21 mouse cellular contexts compared by ENCODE assay signal in genomic region chr7:112045794-112046388, GRCm38 (mm10). TPM values are rescaled to one million over a fixed set of nuclear protein-coding genes. Genes with fewer than 3 reads are reported as not detected.
DNase-seq lines count a peak whose midpoint lies in the region; ATAC-seq lines count a peak whose summit lies in the region.
"Had no signal": no experiment of that assay in that cellular context is flagged by ENCODE, and none has a peak within 500 bp of the region (broad histone marks: within the 10 kb centered on the region; RNA-seq: fewer than 3 reads in every experiment).

No protein-coding gene starts in this region.

- peak; percentile 31 for DNase-seq in adrenal gland, postnatal 14 days
- no peak for DNase-seq in adrenal gland, postnatal 25 days
- DNase-seq in 416B (ENCODE audit: low read depth) (peak; percentile 30), adipocyte (ENCODE audit: low spot score) (peak; percentile 39)
- DNase-seq in layer of hippocampus, postnatal 14 days (ENCODE audit: low spot score in 2 of 2) = no peak
- no peak for DNase-seq in right cerebral cortex, postnatal 10 days (ENCODE audit: low spot score in 2 of 2)
- DNase-seq: cerebellum, adult 2 months; cerebellum, postnatal 14 days; forebrain, postnatal 0 days; gastrocnemius, postnatal 10 days; heart, postnatal 14 days; kidney, adult 8-10 months; kidney, postnatal 14 days; layer of hippocampus, adult 9-11 months; right cerebral cortex, adult 18-20 months; right cerebral cortex, postnatal 4 days; thymus, adult 2 months; thymus, postnatal 36 days had no signal

- ATAC-seq in megakaryocyte progenitor cell, adult 5-6 weeks (replicated peaks; ENCODE audit: poor library complexity) = peak; percentile 53
- ATAC-seq: forebrain, postnatal 0 days; intestine, embryonic 16.5 days; midbrain, embryonic 16.5 days had no signal

RNA-seq across cellular contexts. Expression of gene Usp47, which starts 22.6 kb away (rescaled TPM):
- total RNA-seq in adrenal gland, postnatal 14 days (2021) = 62.6 and 63.0 TPM in 2 replicates
- total RNA-seq in adrenal gland, postnatal 25 days (2021) = 73.4 and 75.9 TPM in 2 replicates
- 58.0 and 58.5 TPM in 2 replicates for total RNA-seq in megakaryocyte progenitor cell, adult 5-6 weeks (2015)
- total RNA-seq in megakaryocyte progenitor cell, adult 5-6 weeks (2017) = 112 and 133 TPM in 2 replicates
- total RNA-seq in layer of hippocampus, postnatal 14 days (2021) = 10 to 100 TPM; 64.3 to 66.0 TPM

Comparison
In these comparisons a context has a peak if more than half of its experiments do, and no peak if none do; other contexts are left out.
1. DNase-seq: peak in adrenal gland, postnatal 14 days (single experiment), 416B (single experiment) and adipocyte (single experiment); none in adrenal gland, postnatal 25 days (single experiment), layer of hippocampus, postnatal 14 days (0 of 2) and right cerebral cortex, postnatal 10 days (0 of 2).